In the genomic region with DNA sequence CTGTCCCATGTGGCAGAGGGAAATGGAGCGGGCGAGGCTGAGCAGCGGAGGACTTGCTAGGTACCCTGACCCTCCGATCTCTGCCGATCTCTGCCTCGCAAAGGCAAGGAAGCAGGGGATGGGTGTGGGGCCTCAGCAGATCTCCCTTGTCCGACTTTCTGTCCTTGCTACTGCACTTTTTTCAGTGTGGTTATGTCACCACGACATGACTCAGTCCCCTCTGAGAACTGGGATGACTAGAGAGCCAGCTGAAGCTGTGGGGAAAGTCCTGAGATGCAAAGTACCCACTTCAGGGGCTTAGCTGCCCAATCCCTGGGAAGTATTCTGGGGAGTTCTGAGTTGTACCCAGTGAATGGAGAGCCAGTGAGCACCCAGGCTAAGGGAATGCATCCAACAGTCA, we compare ENCODE assay signal across 15 mouse cellular contexts. TPM values are rescaled to one million over a fixed set of nuclear protein-coding genes. Genes with fewer than 3 reads are reported as not detected.
DNase-seq lines count a peak whose midpoint lies in the region; ATAC-seq and TF ChIP-seq lines count a peak whose summit lies in the region.
"Had no signal": no experiment of that assay in that cellular context is flagged by ENCODE, and none has a peak within 500 bp of the region (broad histone marks: within the 10 kb centered on the region; RNA-seq: fewer than 3 reads in every experiment).

No protein-coding gene starts in this region.

- H3K9me3 ChIP-seq in ES-E14 (ENCODE audit: control insufficient read depth, insufficient read depth, low read depth, low read length): no peaks in the 10 kb centered on the region
- H3K9me3 ChIP-seq in forebrain, embryonic 16.5 days (ENCODE audit: control insufficient read depth, low read length): no peaks in the 10 kb centered on the region
- no peaks in the 10 kb centered on the region for H3K9me3 ChIP-seq in limb, embryonic 15.5 days
- H3K9me3 ChIP-seq: liver, embryonic 13.5 days had no signal

- H3K9ac ChIP-seq in ES-E14 (ENCODE audit: insufficient read depth, low read depth, low read length, poor library complexity, severe bottlenecking): peak overlapping the region; percentile 54; the same call in 1 of the 2 replicates
- H3K9ac ChIP-seq in forebrain, embryonic 16.5 days (replicated peaks; ENCODE audit: low read depth, low read length): no peak overlapping the region
- no peak overlapping the region for H3K9ac ChIP-seq in limb, embryonic 15.5 days
- H3K9ac ChIP-seq: liver, embryonic 13.5 days had no signal

- H3K27ac ChIP-seq in ES-E14 (ENCODE audit: insufficient read depth, low read depth, low read length, poor library complexity, severe bottlenecking): peak overlapping the region; percentile 26; the same call in 1 of the 2 replicates
- peak overlapping the region; percentile 81 for H3K27ac ChIP-seq in forebrain, embryonic 16.5 days (ENCODE audit: low read length)
- H3K27ac ChIP-seq in limb, embryonic 15.5 days: peak overlapping the region; percentile 19; the same call in 1 of the 2 replicates
- H3K27ac ChIP-seq: liver, embryonic 13.5 days had no signal

- no peaks in the 10 kb centered on the region for H3K27me3 ChIP-seq in forebrain, embryonic 16.5 days (replicated peaks; ENCODE audit: control insufficient read depth, insufficient read depth, low read length)
- no peaks in the 10 kb centered on the region for H3K27me3 ChIP-seq in limb, embryonic 15.5 days
- H3K27me3 ChIP-seq: Patski had no signal

- H3K4me3 ChIP-seq in ES-E14 (ENCODE audit: insufficient read depth in 1 of 2, low read depth in 1 of 2, low read length in 2 of 2, poor library complexity in 1 of 2, severe bottlenecking in 1 of 2): peak overlapping the region in 1 of 2 experiments; percentile 45; a peak in 2 of 4 replicates
- H3K4me3 ChIP-seq in forebrain, embryonic 16.5 days (replicated peaks; ENCODE audit: low read length): no peak overlapping the region
- H3K4me3 ChIP-seq in limb, embryonic 15.5 days: no peak overlapping the region
- no peak overlapping the region for H3K4me3 ChIP-seq in lung, adult 2 months (replicated peaks; ENCODE audit: extremely low read depth, low read depth, low read length)
- H3K4me3 ChIP-seq: erythroblast, embryonic 14.5 days; liver, embryonic 13.5 days had no signal

- no peak for ATAC-seq in forebrain, embryonic 16.5 days
- no peak for ATAC-seq in limb, embryonic 15.5 days (ENCODE audit: insufficient number of reproducible peaks, low FRiP score, low TSS enrichment, low read depth)
- ATAC-seq: Patski had no signal

- H3K36me3 ChIP-seq in ES-E14 (ENCODE audit: control insufficient read depth, insufficient read depth, low read length, poor library complexity, severe bottlenecking): no peaks in the 10 kb centered on the region
- no peaks in the 10 kb centered on the region for H3K36me3 ChIP-seq in forebrain, embryonic 16.5 days (ENCODE audit: control insufficient read depth, insufficient read depth)
- no peaks in the 10 kb centered on the region for H3K36me3 ChIP-seq in limb, embryonic 15.5 days
- H3K36me3 ChIP-seq: liver, embryonic 13.5 days had no signal

- in situ Hi-C loops in ES-E14 (cut with MboI; ENCODE audit: low sequenced_read_pairs in 2 of 2, unreplicated experiment in 2 of 2): no loop called here

- TF ChIP-seq POLR2A in lung, adult 2 months (IDR thresholded peaks at IDR 0.05; ENCODE audit: borderline replicate concordance, extremely low read depth, low read depth, low read length): no peak

- peaks cover 17 to 22% of the 10 kb centered on the region in 2 experiments for H3K4me1 ChIP-seq in ES-E14 (ENCODE audit: control insufficient read depth in 2 of 2, insufficient read depth in 2 of 2, low read length in 2 of 2, poor library complexity in 1 of 2)
- peaks cover 11% of the 10 kb centered on the region for H3K4me1 ChIP-seq in forebrain, embryonic 16.5 days (replicated peaks; ENCODE audit: control insufficient read depth, insufficient read depth, low read length)
- peaks cover 10% of the 10 kb centered on the region; the same call in 1 of the 2 replicates for H3K4me1 ChIP-seq in limb, embryonic 15.5 days
- peaks cover 3% of the 10 kb centered on the region; the same call in 1 of the 2 replicates for H3K4me1 ChIP-seq in lung, adult 2 months (ENCODE audit: control insufficient read depth, insufficient read depth, low read length)

- WGBS in forebrain, embryonic 16.5 days: 46% methylated on average over 8 of the region's 8 CpGs
- WGBS in limb, embryonic 15.5 days: 77% methylated on average over 8 of the region's 8 CpGs
- WGBS in lung, adult 2 months: 70% methylated on average over 8 of the region's 8 CpGs

- no peak for TF ChIP-seq CTCF in lung, adult 2 months (IDR thresholded peaks at IDR 0.05; ENCODE audit: insufficient read depth, low read length)

- peak overlapping the region; percentile 47; the same call in 1 of the 2 replicates for H3K4me2 ChIP-seq in forebrain, embryonic 16.5 days (ENCODE audit: low read length)
- no peak overlapping the region for H3K4me2 ChIP-seq in limb, embryonic 15.5 days
- H3K4me2 ChIP-seq: liver, embryonic 13.5 days had no signal

- DNase-seq in adrenal gland, postnatal 36 days: peak; percentile 34 to 35
- DNase-seq in adrenal gland, adult 18-20 months (ENCODE audit: low spot score in 2 of 2): no peak
- DNase-seq in ES-E14 (ENCODE audit: low read depth, low spot score): no peak
- DNase-seq in kidney, adult 9 months: no peak
- no peak for DNase-seq in c-Kit-positive CD71-positive TER-119-positive erythroid progenitor cells, embryonic 14.5 days (ENCODE audit: low spot score)
- DNase-seq in lung, adult 2 months: no peak
- DNase-seq: kidney, postnatal 10 days; liver, embryonic 13.5 days; lung, postnatal 36 days; spleen, adult 18-20 months had no signal

TF ChIP-seq in ES-E14, 5 proteins besides CTCF, POLR2A, EP300 and RAD21:
- TF ChIP-seq ZNF384 (IDR thresholded peaks at IDR 0.05; ENCODE audit: low read depth, low read length) (no peak), HCFC1 (IDR thresholded peaks at IDR 0.05; ENCODE audit: borderline replicate concordance, insufficient read depth, low read length) (no peak), CHD2 (IDR thresholded peaks at IDR 0.05; ENCODE audit: low read depth, low read length) (no peak), MAFK (IDR thresholded peaks at IDR 0.05; ENCODE audit: insufficient read depth, low read depth, low read length) (no peak), ZC3H11A (IDR thresholded peaks at IDR 0.05; ENCODE audit: borderline replicate concordance, low read depth, low read length) (no peak)

RNA-seq across cellular contexts. Expression of a gene that starts 0.3 kb away (rescaled TPM):
- not detected for total RNA-seq in adrenal gland, postnatal 36 days (2021)
- not detected for total RNA-seq in adrenal gland, adult 18-20 months (2021)
- total RNA-seq in ES-E14 (2012; rRNA removed): 5.9 and 8.1 TPM in 2 replicates
- polyA plus RNA-seq in forebrain, embryonic 16.5 days (2015; fragmentation: Nextera tagmentation; extraction: Ambion mirVana): 71.6 and 94.9 TPM in 2 replicates
- 1.1 and 2.0 TPM in 2 replicates for polyA plus RNA-seq in limb, embryonic 15.5 days (2015; fragmentation: Nextera tagmentation; extraction: Ambion mirVana)
- 0.48 and 0.52 TPM in 2 replicates for polyA plus RNA-seq in lung, adult 2 months (2012; rRNA removed)
- total RNA-seq: gastrocnemius, adult 8-10 months had no signal
- polyA plus RNA-seq: erythroblast, embryonic 14.5 days; Patski had no signal

RNA-seq across cellular contexts. Expression of a gene that starts 4.6 kb away (rescaled TPM):
- under 1 TPM; 0.63 to 0.99 TPM for total RNA-seq in adrenal gland, postnatal 36 days (2021)
- under 1 TPM; 0.27 to 0.29 TPM for total RNA-seq in adrenal gland, adult 18-20 months (2021)
- total RNA-seq in ES-E14 (2012; rRNA removed): 31.9 and 33.0 TPM in 2 replicates
- polyA plus RNA-seq in forebrain, embryonic 16.5 days (2015; fragmentation: Nextera tagmentation; extraction: Ambion mirVana): 6.6 and 6.9 TPM in 2 replicates
- 6.1 and 6.2 TPM in 2 replicates for polyA plus RNA-seq in limb, embryonic 15.5 days (2015; fragmentation: Nextera tagmentation; extraction: Ambion mirVana)
- 0.19 and 0.39 TPM in 2 replicates for polyA plus RNA-seq in lung, adult 2 months (2012; rRNA removed)
- total RNA-seq: gastrocnemius, adult 8-10 months had no signal

Comparison
In these comparisons a context has a peak if more than half of its experiments do, and no peak if none do; other contexts are left out.
1. DNase-seq: peak in adrenal gland, postnatal 36 days (2 of 2); none in adrenal gland, adult 18-20 months (0 of 2), ES-E14 (single experiment), kidney, adult 9 months (single experiment), c-Kit-positive CD71-positive TER-119-positive erythroid progenitor cells, embryonic 14.5 days (single experiment) and lung, adult 2 months (single experiment).
2. H3K27ac ChIP-seq: peak in every context shown above with its lines; median percentile 81 in forebrain, embryonic 16.5 days; 26 in ES-E14; 19 in limb, embryonic 15.5 days.
3. RNA of a gene that starts 4.6 kb away (total RNA-seq): 31.9 to 33.0 TPM in ES-E14; 0.63 to 0.99 TPM in adrenal gland, postnatal 36 days and 0.27 to 0.29 TPM in adrenal gland, adult 18-20 months; every median in the first group is over 10 times any median in the second.